9 mouse cellular contexts compared by ENCODE assay signal in the genomic region with DNA sequence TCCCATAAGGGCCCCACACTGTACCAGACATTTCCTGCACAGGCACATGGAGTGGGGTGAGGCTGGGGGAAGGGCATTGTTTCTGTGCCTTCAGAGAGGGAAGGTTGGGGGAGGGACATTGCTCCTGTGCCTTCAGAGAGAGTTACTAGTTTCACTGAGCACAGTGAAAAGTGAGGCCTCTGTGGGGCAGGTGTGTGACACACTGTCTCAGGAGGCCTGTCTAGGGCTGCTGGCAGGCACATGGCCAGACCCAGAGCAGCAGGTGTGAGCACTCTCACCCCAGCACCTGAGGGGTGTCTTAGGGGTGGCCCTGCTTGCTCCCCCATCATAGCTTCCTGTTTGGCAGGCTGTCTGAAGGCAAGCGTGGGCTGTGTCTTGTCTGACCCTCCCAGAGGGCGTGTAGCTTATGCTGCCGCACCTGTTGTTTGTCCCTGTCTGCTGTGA. TPM values are rescaled to one million over a fixed set of nuclear protein-coding genes. Genes with fewer than 3 reads are reported as not detected.
DNase-seq lines count a peak whose midpoint lies in the region; ATAC-seq and TF ChIP-seq lines count a peak whose summit lies in the region.
"Had no signal": no experiment of that assay in that cellular context is flagged by ENCODE, and none has a peak within 500 bp of the region (broad histone marks: within the 10 kb centered on the region; RNA-seq: fewer than 3 reads in every experiment).

No protein-coding gene starts in this region.

- peaks cover 92% of the 10 kb centered on the region for H3K4me1 ChIP-seq in heart, embryonic 10.5 days
- peaks cover 43% of the 10 kb centered on the region for H3K4me1 ChIP-seq in embryonic facial prominence, embryonic 12.5 days
- peaks cover 56 to 70% of the 10 kb centered on the region in 2 experiments for H3K4me1 ChIP-seq in liver, embryonic 14.5 days (replicated peaks; ENCODE audit: control insufficient read depth in 2 of 2, insufficient read depth in 2 of 2, low read length in 1 of 2)

- ATAC-seq in embryonic facial prominence, embryonic 12.5 days (ENCODE audit: insufficient number of reproducible peaks, insufficient read depth, low FRiP score, low TSS enrichment) = 0 out of 2 replicates have a peak, but pooled peaks have one; percentile 19
- ATAC-seq in liver, embryonic 14.5 days (ENCODE audit: insufficient read depth) = no peak

- 72% methylated on average over 3 of the region's 3 CpGs for WGBS in heart, embryonic 10.5 days
- 76% methylated on average over 3 of the region's 3 CpGs for WGBS in embryonic facial prominence, embryonic 12.5 days
- WGBS in liver, embryonic 14.5 days (ENCODE audit: insufficient replicate concordance) = 37% methylated on average over 3 of the region's 3 CpGs

- H3K36me3 ChIP-seq in heart, embryonic 10.5 days = peaks cover 86% of the 10 kb centered on the region
- H3K36me3 ChIP-seq in embryonic facial prominence, embryonic 12.5 days = peaks cover 49% of the 10 kb centered on the region
- H3K36me3 ChIP-seq in liver, embryonic 14.5 days (replicated peaks; ENCODE audit: control insufficient read depth, insufficient read depth, low read depth) = peaks cover 93% of the 10 kb centered on the region

- peak overlapping the region; percentile 70 for H3K27ac ChIP-seq in heart, embryonic 10.5 days
- H3K27ac ChIP-seq in embryonic facial prominence, embryonic 12.5 days = no peak overlapping the region; the same call in 1 of the 2 replicates
- H3K27ac ChIP-seq in liver, embryonic 14.5 days = peak overlapping the region; percentile 80

- TF ChIP-seq CTCF in liver, embryonic 14.5 days (IDR thresholded peaks at IDR 0.05; ENCODE audit: low read depth) = no peak

- no peaks in the 10 kb centered on the region for H3K9me3 ChIP-seq in heart, embryonic 10.5 days
- H3K9me3 ChIP-seq in embryonic facial prominence, embryonic 12.5 days = no peaks in the 10 kb centered on the region
- no peaks in the 10 kb centered on the region for H3K9me3 ChIP-seq in liver, embryonic 14.5 days (ENCODE audit: control insufficient read depth, low read length)

- H3K9ac ChIP-seq in embryonic facial prominence, embryonic 12.5 days = no peak overlapping the region; the same call in 1 of the 2 replicates
- H3K9ac ChIP-seq in liver, embryonic 14.5 days (replicated peaks) = peak overlapping the region; percentile 83

- no peak overlapping the region for H3K4me2 ChIP-seq in embryonic facial prominence, embryonic 12.5 days (replicated peaks)
- H3K4me2 ChIP-seq in liver, embryonic 14.5 days (ENCODE audit: low read depth) = peak overlapping the region; percentile 77

- TF ChIP-seq EP300 in liver, embryonic 14.5 days (IDR thresholded peaks at IDR 0.05; ENCODE audit: low read depth) = no peak

- DNase-seq in heart, embryonic 10.5 days (ENCODE audit: low spot score) = no peak
- DNase-seq in heart, postnatal 4 days = no peak
- DNase-seq in liver, embryonic 14.5 days (ENCODE audit: low read depth in 3 of 3, low spot score in 3 of 3) = no peak
- DNase-seq in spleen, postnatal 4 days (ENCODE audit: low spot score in 2 of 2) = peak; percentile 64 to 80
- DNase-seq in layer of hippocampus, postnatal 10 days (ENCODE audit: low spot score in 2 of 2) = no peak
- DNase-seq in cerebellum, adult 9-10 months = no peak
- DNase-seq in adrenal gland, postnatal 14 days = no peak

- H3K27me3 ChIP-seq in heart, embryonic 10.5 days (ENCODE audit: insufficient read depth, poor library complexity, severe bottlenecking) = no peaks in the 10 kb centered on the region
- no peaks in the 10 kb centered on the region for H3K27me3 ChIP-seq in embryonic facial prominence, embryonic 12.5 days
- no peaks in the 10 kb centered on the region for H3K27me3 ChIP-seq in liver, embryonic 14.5 days (ENCODE audit: control insufficient read depth, insufficient read depth, low read length)

- H3K4me3 ChIP-seq in heart, embryonic 10.5 days = peak overlapping the region; percentile 91
- no peak overlapping the region for H3K4me3 ChIP-seq in embryonic facial prominence, embryonic 12.5 days
- peak overlapping the region; percentile 88 to 99 for H3K4me3 ChIP-seq in liver, embryonic 14.5 days (ENCODE audit: insufficient read depth in 1 of 2, low read depth in 2 of 2, low read length in 2 of 2)

RNA-seq across cellular contexts. Expression of gene Rbm38, which starts 6.4 kb away (rescaled TPM):
- 156 and 188 TPM in 2 replicates for polyA plus RNA-seq in heart, embryonic 10.5 days (2016; fragmentation: Nextera tagmentation; extraction: Ambion mirVana)
- total RNA-seq in heart, postnatal 4 days (2021) = 100 to 1,000 TPM; 112 to 126 TPM
- polyA plus RNA-seq in embryonic facial prominence, embryonic 12.5 days (2016; fragmentation: Nextera tagmentation; extraction: Ambion mirVana) = 37.9 and 39.5 TPM in 2 replicates
- 274 and 315 TPM in 2 replicates for polyA plus RNA-seq in liver, embryonic 14.5 days (2012; rRNA removed)
- polyA plus RNA-seq in liver, embryonic 14.5 days (2014; fragmentation: Nextera tagmentation; extraction: Ambion mirVana) = 270 and 320 TPM in 2 replicates
- 1 to 10 TPM; 4.4 to 6.3 TPM for total RNA-seq in layer of hippocampus, postnatal 10 days (2021)
- total RNA-seq in adrenal gland, postnatal 14 days (2021) = 31.6 and 36.2 TPM in 2 replicates

RNA-seq across cellular contexts. Expression of gene Rae1, which starts 26.8 kb away (rescaled TPM):
- polyA plus RNA-seq in heart, embryonic 10.5 days (2016; fragmentation: Nextera tagmentation; extraction: Ambion mirVana) = 139 and 162 TPM in 2 replicates
- 10 to 100 TPM; 55.9 to 60.3 TPM for total RNA-seq in heart, postnatal 4 days (2021)
- 150 and 155 TPM in 2 replicates for polyA plus RNA-seq in embryonic facial prominence, embryonic 12.5 days (2016; fragmentation: Nextera tagmentation; extraction: Ambion mirVana)
- polyA plus RNA-seq in liver, embryonic 14.5 days (2012; rRNA removed) = 39.4 and 45.9 TPM in 2 replicates
- polyA plus RNA-seq in liver, embryonic 14.5 days (2014; fragmentation: Nextera tagmentation; extraction: Ambion mirVana) = 65.3 and 71.1 TPM in 2 replicates
- total RNA-seq in layer of hippocampus, postnatal 10 days (2021) = 10 to 100 TPM; 75.3 to 83.2 TPM
- 55.3 and 65.0 TPM in 2 replicates for total RNA-seq in adrenal gland, postnatal 14 days (2021)

RNA-seq across cellular contexts. Expression of gene Spo11, which starts 49.2 kb away (rescaled TPM):
- 0.06 and 0.20 TPM in 2 replicates for polyA plus RNA-seq in heart, embryonic 10.5 days (2016; fragmentation: Nextera tagmentation; extraction: Ambion mirVana)
- total RNA-seq in heart, postnatal 4 days (2021) = not detected
- 1.2 and 2.9 TPM in 2 replicates for polyA plus RNA-seq in embryonic facial prominence, embryonic 12.5 days (2016; fragmentation: Nextera tagmentation; extraction: Ambion mirVana)
- 0.01 and 0.03 TPM in 2 replicates for polyA plus RNA-seq in liver, embryonic 14.5 days (2012; rRNA removed)
- not detected in 2 replicates for polyA plus RNA-seq in liver, embryonic 14.5 days (2014; fragmentation: Nextera tagmentation; extraction: Ambion mirVana)
- under 1 TPM; 0.09 to 0.80 TPM for total RNA-seq in layer of hippocampus, postnatal 10 days (2021)
- not detected in 2 replicates for total RNA-seq in adrenal gland, postnatal 14 days (2021)
- total RNA-seq: heart, adult 18-20 months had no signal

Comparison
In these comparisons a context has a peak if more than half of its experiments do, and no peak if none do; other contexts are left out.
1. DNase-seq: peak in spleen, postnatal 4 days (2 of 2); none in heart, embryonic 10.5 days (single experiment), heart, postnatal 4 days (single experiment), liver, embryonic 14.5 days (0 of 3), layer of hippocampus, postnatal 10 days (0 of 2), cerebellum, adult 9-10 months (single experiment) and adrenal gland, postnatal 14 days (single experiment).